Comparison of ENCODE assay signal across 8 mouse cellular contexts in the genomic region with DNA sequence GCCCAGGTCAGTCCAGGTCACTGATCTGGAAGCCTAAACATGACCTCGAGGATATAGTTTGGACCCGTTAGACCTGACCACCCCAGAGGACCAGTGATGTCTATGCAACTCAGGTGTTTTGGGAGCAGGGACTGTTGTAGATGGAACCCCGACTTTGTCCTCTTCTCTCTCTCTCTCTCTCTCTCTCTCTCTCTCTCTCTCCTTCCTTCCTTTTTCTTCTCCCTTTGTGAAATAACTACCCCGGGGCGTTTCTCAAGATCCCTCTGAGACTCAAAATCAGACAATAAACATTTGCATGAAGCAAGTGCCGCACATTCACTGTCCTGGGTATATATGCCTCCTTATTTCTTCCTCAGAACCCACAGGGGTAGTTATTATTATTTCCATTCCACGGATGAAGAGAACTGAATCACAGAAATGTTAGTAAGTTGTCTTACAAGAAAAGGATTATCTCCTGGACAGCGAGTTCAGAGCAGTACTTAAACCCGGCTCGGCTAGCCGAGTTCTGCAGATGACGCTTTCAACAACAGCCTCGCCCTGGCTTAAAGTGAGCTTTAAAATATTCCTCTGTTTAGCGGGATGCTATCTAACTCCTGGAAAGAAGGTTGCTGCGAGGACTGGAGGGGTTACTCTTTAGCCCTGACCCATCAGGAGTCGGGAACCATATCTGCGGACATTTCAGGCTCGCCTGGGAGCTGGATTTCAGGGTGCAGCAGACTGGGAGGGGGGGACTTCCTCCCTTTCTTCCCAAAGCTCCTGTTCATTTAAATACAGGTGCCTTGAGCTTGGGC. TPM values are rescaled to one million over a fixed set of nuclear protein-coding genes. Genes with fewer than 3 reads are reported as not detected.
DNase-seq lines count a peak whose midpoint lies in the region; ATAC-seq and TF ChIP-seq lines count a peak whose summit lies in the region.

No protein-coding gene starts in this region.

- peak overlapping the region; percentile 41 for H3K4me3 ChIP-seq in erythroblast, embryonic 14.5 days (replicated peaks)
- H3K4me3 ChIP-seq in thymus, adult 2 months (ENCODE audit: control insufficient read depth, insufficient read depth, low read length): peak overlapping the region; percentile 44
- H3K4me3 ChIP-seq in liver, embryonic 14.5 days (ENCODE audit: insufficient read depth in 1 of 2, low read depth in 2 of 2, low read length in 2 of 2): peak overlapping the region; percentile 31 to 45; a peak in 2 of 4 replicates

- peaks cover 16% of the 10 kb centered on the region; the same call in 1 of the 2 replicates for H3K9me3 ChIP-seq in erythroblast, embryonic 14.5 days (ENCODE audit: control insufficient read depth, low read length)
- H3K9me3 ChIP-seq in liver, embryonic 14.5 days (ENCODE audit: control insufficient read depth, low read length): no peaks in the 10 kb centered on the region

- no peak for ATAC-seq in erythroblast, adult 5-6 weeks (replicated peaks; ENCODE audit: low FRiP score, poor library complexity, severe bottlenecking)
- no peak for ATAC-seq in liver, embryonic 14.5 days (ENCODE audit: insufficient read depth)
- no peak for ATAC-seq in CD4-positive, CD25-positive, alpha-beta regulatory T cell, adult 4 months

- no peak overlapping the region for H3K27ac ChIP-seq in thymus, adult 2 months (ENCODE audit: control insufficient read depth, insufficient read depth, low read length)
- no peak overlapping the region for H3K27ac ChIP-seq in liver, embryonic 14.5 days

- TF ChIP-seq EP300 in liver, embryonic 14.5 days (IDR thresholded peaks at IDR 0.05; ENCODE audit: low read depth): no peak

- no peak overlapping the region for H3K9ac ChIP-seq in liver, embryonic 14.5 days (replicated peaks)

- H3K27me3 ChIP-seq in erythroblast, embryonic 14.5 days (ENCODE audit: control insufficient read depth): peaks cover 93% of the 10 kb centered on the region
- H3K27me3 ChIP-seq in thymus, adult 2 months (ENCODE audit: control insufficient read depth, insufficient read depth, low read length): peaks cover 47% of the 10 kb centered on the region
- peaks cover 82% of the 10 kb centered on the region for H3K27me3 ChIP-seq in liver, embryonic 14.5 days (ENCODE audit: control insufficient read depth, insufficient read depth, low read length)

- TF ChIP-seq CTCF in thymus, adult 2 months (IDR thresholded peaks at IDR 0.05; ENCODE audit: borderline replicate concordance, control insufficient read depth, extremely low read depth, insufficient read depth, low read length, poor library complexity): no peak
- TF ChIP-seq CTCF in liver, embryonic 14.5 days (IDR thresholded peaks at IDR 0.05; ENCODE audit: low read depth): no peak

- H3K36me3 ChIP-seq in erythroblast, embryonic 14.5 days (ENCODE audit: control insufficient read depth): no peaks in the 10 kb centered on the region
- no peaks in the 10 kb centered on the region for H3K36me3 ChIP-seq in thymus, adult 2 months (ENCODE audit: control insufficient read depth, insufficient read depth, low read length)
- H3K36me3 ChIP-seq in liver, embryonic 14.5 days (replicated peaks; ENCODE audit: control insufficient read depth, insufficient read depth, low read depth): no peaks in the 10 kb centered on the region

- TF ChIP-seq POLR2A in thymus, adult 2 months (IDR thresholded peaks at IDR 0.05; ENCODE audit: control insufficient read depth, extremely low read depth, insufficient read depth, low read length, poor library complexity): no peak

- DNase-seq in thymus, adult 2 months: no peak
- DNase-seq in thymus, postnatal 10 days (ENCODE audit: low spot score in 2 of 2): no peak
- DNase-seq in liver, embryonic 14.5 days (ENCODE audit: low read depth in 3 of 3, low spot score in 3 of 3): no peak
- no peak for DNase-seq in cerebellum, postnatal 25 days
- DNase-seq in cerebellum, adult 11-12 months: no peak

- H3K4me1 ChIP-seq in erythroblast, embryonic 14.5 days (ENCODE audit: control insufficient read depth): peaks cover 17% of the 10 kb centered on the region
- H3K4me1 ChIP-seq in thymus, adult 2 months (replicated peaks; ENCODE audit: control insufficient read depth, insufficient read depth, low read length): peaks cover 32% of the 10 kb centered on the region
- H3K4me1 ChIP-seq in liver, embryonic 14.5 days (replicated peaks; ENCODE audit: control insufficient read depth in 2 of 2, insufficient read depth in 2 of 2, low read length in 1 of 2): peaks cover 0 to 4% of the 10 kb centered on the region in 2 experiments; a peak in 1 of 4 replicates

- WGBS in thymus, adult 2 months: 6% methylated on average over 18 of the region's 18 CpGs
- WGBS in liver, embryonic 14.5 days (ENCODE audit: insufficient replicate concordance): 6% methylated on average over 18 of the region's 18 CpGs

- peak overlapping the region; percentile 66 for H3K4me2 ChIP-seq in liver, embryonic 14.5 days (ENCODE audit: low read depth)

RNA-seq across cellular contexts. Expression of a gene that starts 1.7 kb away (rescaled TPM):
- polyA plus RNA-seq in erythroblast, embryonic 14.5 days (2012): 0.03 and 0.04 TPM in 2 replicates
- not detected in 2 replicates for total RNA-seq in erythroblast, adult 5-6 weeks (2015; ENCODE audit: low replicate concordance)
- total RNA-seq in erythroblast, adult 5-6 weeks (2017; ENCODE audit: low replicate concordance): not detected in 2 replicates
- polyA plus RNA-seq in thymus, adult 2 months (2012; rRNA removed): 83.5 and 85.5 TPM in 2 replicates
- 0.12 and 0.13 TPM in 2 replicates for polyA plus RNA-seq in liver, embryonic 14.5 days (2012; rRNA removed)
- 0.13 TPM in 2 replicates for polyA plus RNA-seq in liver, embryonic 14.5 days (2014; fragmentation: Nextera tagmentation; extraction: Ambion mirVana)
- 1 to 10 TPM in 1 of 2 experiments, under 1 TPM in 1; 0.22 to 1.3 TPM for polyA plus RNA-seq in CD4-positive, CD25-positive, alpha-beta regulatory T cell, adult 4 months (2017; shearing (Covaris generic))

RNA-seq across cellular contexts. Expression of a gene that starts 28.8 kb away (rescaled TPM):
- polyA plus RNA-seq in erythroblast, embryonic 14.5 days (2012): 9.2 and 12.0 TPM in 2 replicates
- 13.8 and 14.2 TPM in 2 replicates for total RNA-seq in erythroblast, adult 5-6 weeks (2015; ENCODE audit: low replicate concordance)
- 12.5 and 20.0 TPM in 2 replicates for total RNA-seq in erythroblast, adult 5-6 weeks (2017; ENCODE audit: low replicate concordance)
- polyA plus RNA-seq in thymus, adult 2 months (2012; rRNA removed): 131 and 133 TPM in 2 replicates
- polyA plus RNA-seq in liver, embryonic 14.5 days (2012; rRNA removed): 25.6 and 26.2 TPM in 2 replicates
- 41.2 and 47.1 TPM in 2 replicates for polyA plus RNA-seq in liver, embryonic 14.5 days (2014; fragmentation: Nextera tagmentation; extraction: Ambion mirVana)
- polyA plus RNA-seq in CD4-positive, CD25-positive, alpha-beta regulatory T cell, adult 4 months (2017; shearing (Covaris generic)): 10 to 100 TPM; 51.4 to 62.3 TPM

Comparison
In these comparisons a context has a peak if more than half of its experiments do, and no peak if none do; other contexts are left out.
1. RNA of a gene that starts 1.7 kb away (polyA plus RNA-seq): 83.5 to 85.5 TPM in thymus, adult 2 months; 0.22 to 1.3 TPM in CD4-positive, CD25-positive, alpha-beta regulatory T cell, adult 4 months, 0.12 to 0.13 TPM in liver, embryonic 14.5 days and 0.03 to 0.04 TPM in erythroblast, embryonic 14.5 days; every median in the first group is over 10 times any median in the second.
2. Peak in every context shown above with its lines, with median percentiles within 50 percentile points of each other: H3K4me3 ChIP-seq.